Mouse (Mus musculus) neural tube, embryonic 12.5 days (tissue): ENCODE data around the gene Ctnna2. TPM values are rescaled to one million over a fixed set of nuclear protein-coding genes. Genes with fewer than 3 reads are reported as not detected.

ENCODE experiments used
- ATAC-seq: fragments of 200-750 bp; cut with Nextera tagmentation; 2 replicates; pipeline ENCODE4 v1.8.0; 2017; ENCODE audit warnings: low read depth, mild to moderate bottlenecking, moderate TSS enrichment, moderate library complexity; ENCODE audit not compliant: low FRiP score
- H3K27ac ChIP-seq: fragments of 300-500 bp; sonication (generic); 2 replicates; pipeline ENCODE4 v1.5.1; 2016
- H3K27me3 ChIP-seq: fragments of 300-500 bp; sonication (generic); replicated peaks from 2 replicates; pipeline ENCODE4 v1.6.1; 2016; ENCODE audit warnings: mild to moderate bottlenecking
- H3K36me3 ChIP-seq: fragments of 300-500 bp; sonication (generic); 2 replicates; pipeline ENCODE4 v1.6.1; 2016; ENCODE audit warnings: mild to moderate bottlenecking
- H3K4me1 ChIP-seq: fragments of 300-500 bp; sonication (generic); 2 replicates; pipeline ENCODE4 v1.6.1; 2016
- H3K4me2 ChIP-seq: fragments of 300-500 bp; sonication (generic); replicated peaks from 2 replicates; pipeline ENCODE4 v1.6.1; 2016; ENCODE audit warnings: mild to moderate bottlenecking
- H3K4me3 ChIP-seq: fragments of 300-500 bp; sonication (generic); 2 replicates; pipeline ENCODE4 v1.5.1; 2016
- H3K9ac ChIP-seq: fragments of 300-500 bp; sonication (generic); 2 replicates; pipeline ENCODE4 v1.6.1; 2016; ENCODE audit warnings: mild to moderate bottlenecking
- H3K9me3 ChIP-seq: fragments of 300-500 bp; sonication (generic); 2 replicates; pipeline ENCODE4 v1.6.1; 2016; ENCODE audit warnings: mild to moderate bottlenecking
- WGBS: fragments of 180-500 bp; shearing (Covaris S2); methylation state at CpG from one replicate; pipeline ENCODE4 v1.1.7; 2016; 5-methylcytosine and 5-hydroxymethylcytosine counted together
- polyA plus RNA-seq: library from polyadenylated mRNA; unstranded; fragments of >200 nt; fragmentation: Nextera tagmentation; extraction: Ambion mirVana; gene quantifications from 2 replicates; pipeline ENCODE4 v1.2.1, GENCODE M21; 2016

The Ctnna2 gene
- polyA plus RNA-seq: 77.8 and 85.1 TPM in 2 replicates

DNA sequence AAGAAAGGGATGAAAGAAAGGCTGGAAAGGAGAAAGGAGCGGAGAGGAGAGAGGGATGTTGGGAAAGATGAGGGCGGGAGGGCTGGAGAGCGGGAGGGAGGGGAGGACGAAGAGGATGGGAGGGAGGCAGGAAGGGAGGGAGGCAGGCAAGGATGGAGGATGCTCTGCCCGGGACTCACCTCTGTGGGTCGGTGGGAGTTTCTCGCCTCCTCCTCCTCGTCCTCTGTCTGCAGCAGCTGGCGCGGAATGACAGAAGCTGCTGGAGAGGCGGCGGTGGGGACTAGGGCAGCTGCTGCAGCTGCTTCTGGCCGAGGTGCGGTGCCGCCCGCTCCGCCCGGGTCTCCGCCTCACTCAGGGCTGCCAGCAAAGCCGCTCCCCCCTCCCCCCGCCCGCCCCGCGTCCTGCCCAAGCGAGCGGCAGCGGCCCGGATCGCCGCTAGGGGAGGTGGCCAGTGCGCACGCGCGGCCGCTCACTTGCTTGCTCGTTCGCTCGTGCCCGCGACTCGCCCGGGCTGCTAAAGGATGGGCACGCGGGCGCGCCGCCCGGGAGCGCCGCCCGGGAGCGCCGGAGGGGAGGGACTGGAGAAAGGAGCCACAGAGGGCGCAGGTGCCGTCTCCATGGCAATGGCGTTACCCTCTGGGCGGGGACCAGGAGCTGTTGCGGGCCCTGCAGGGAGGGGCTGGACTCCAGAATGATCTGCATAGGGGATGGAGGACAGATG is at the start of gene Ctnna2:
Ctnna2 (minus strand) TSS at position 459 of the 721 bp plus-strand sequence.
- peak; percentile 98 for ATAC-seq
- peak within 1 kb of the TSS; percentile 89 for H3K27ac ChIP-seq
- H3K4me3 ChIP-seq: peak within 1 kb of the TSS; percentile 63
- no peaks in the 10 kb centered on the region for H3K9me3 ChIP-seq
- no peaks in the 10 kb centered on the region for H3K27me3 ChIP-seq
- no peaks in the 10 kb centered on the region for H3K36me3 ChIP-seq
- H3K9ac ChIP-seq: peak within 1 kb of the TSS; percentile 76
- peak within 1 kb of the TSS; percentile 62 for H3K4me2 ChIP-seq
- H3K4me1 ChIP-seq: peaks cover 13% of the 10 kb centered on the region
- WGBS: under 1% methylated on average over 54 of the region's 58 CpGs

DNA sequence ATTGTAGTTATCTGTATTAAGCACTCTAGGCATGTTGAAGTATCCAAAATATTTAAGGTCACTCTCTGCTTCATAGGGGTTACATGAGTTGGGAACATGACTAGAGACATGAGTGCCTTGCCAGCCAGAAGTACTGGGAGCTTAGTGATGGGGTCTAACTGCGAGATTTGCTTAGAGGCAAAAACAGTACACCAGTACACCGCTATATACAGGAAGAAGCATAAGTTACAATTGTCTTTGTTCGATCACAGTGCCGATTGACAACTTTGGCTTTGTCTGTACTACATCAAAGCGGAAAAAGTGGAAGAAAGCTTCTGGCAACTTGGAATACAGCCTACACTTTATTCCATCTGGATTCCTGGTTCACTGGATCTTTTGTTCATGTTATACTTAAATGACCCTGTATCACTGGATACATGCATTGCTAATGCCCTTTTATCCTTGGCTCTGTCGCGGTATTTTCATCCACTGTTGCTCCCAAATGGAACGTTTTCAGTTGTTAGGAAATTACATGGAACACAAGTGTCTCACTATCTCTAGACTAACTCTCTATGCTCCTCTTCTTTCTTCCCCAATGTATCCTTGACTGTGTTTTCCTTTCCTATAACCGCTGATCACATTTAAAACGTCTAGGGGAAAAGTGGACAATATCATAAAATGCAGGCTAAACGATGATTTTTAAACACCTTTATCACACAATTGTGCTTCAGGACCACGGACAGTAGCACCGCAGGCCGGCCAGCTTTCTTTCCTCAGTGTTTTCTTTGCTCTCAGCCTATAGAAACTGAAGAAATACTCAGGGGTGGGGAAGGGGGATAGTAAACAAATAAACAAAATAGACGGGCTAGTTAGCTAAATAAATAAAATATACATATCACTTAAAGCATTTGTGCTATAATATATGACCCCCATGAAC is 896 bp upstream of the Ctnna2 start:
- Histone ChIP-seq H3K27ac (no peak overlapping the region), H3K36me3 (no peaks in the 10 kb centered on the region), H3K4me1 (peaks cover 13% of the 10 kb centered on the region), H3K27me3 (no peaks in the 10 kb centered on the region), H3K4me3 (peak overlapping the region; percentile 63), H3K9me3 (no peaks in the 10 kb centered on the region), H3K4me2 (peak overlapping the region; percentile 62), H3K9ac (peak overlapping the region; percentile 29; the same call in 1 of the 2 replicates)
- ATAC-seq: no peak; the same call in 1 of the 2 replicates
- 10% methylated on average over 15 of the region's 15 CpGs for WGBS

DNA sequence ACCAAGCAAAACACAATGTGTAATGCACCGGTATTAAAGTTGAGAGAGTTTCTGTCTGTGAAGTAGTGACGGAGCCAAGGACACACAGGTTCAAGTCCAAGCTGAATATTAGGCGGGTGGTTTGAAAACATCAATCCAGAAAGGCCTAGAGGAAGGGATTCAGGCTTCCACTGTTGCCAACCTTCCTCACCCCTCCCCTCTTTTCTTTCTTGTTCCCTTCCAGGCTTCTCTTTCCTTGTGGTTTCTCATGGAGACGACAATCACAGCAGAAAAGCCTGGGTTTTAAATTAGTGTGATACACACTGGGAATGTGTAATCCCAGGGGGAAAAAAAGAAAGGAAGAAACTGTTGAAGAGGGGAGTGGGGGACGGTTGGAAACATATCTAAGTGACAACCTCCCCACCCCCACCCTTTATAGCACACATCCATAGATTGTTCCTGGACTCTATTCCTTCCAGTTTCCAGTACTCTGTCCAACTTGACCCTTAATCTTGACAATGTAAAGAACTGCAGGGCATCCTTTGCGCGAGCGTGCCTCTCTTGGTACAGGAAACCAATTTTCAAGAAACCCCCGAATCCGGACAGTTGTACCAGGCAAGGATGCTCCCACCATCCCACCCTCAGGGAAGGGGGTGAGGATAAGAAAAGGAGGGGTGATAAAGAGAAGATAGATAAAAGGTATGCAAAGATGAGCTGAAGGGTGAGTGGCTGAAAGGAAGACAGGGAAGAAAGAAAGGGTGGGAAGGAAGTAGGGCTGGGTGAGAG is 841 bp downstream of the Ctnna2 start:
- Histone ChIP-seq H3K4me2 (peak overlapping the region; percentile 62), H3K9me3 (no peaks in the 10 kb centered on the region), H3K36me3 (no peaks in the 10 kb centered on the region), H3K9ac (peak overlapping the region; percentile 76), H3K27ac (peak overlapping the region; percentile 89), H3K4me1 (peaks cover 13% of the 10 kb centered on the region), H3K4me3 (peak overlapping the region; percentile 63), H3K27me3 (no peaks in the 10 kb centered on the region)
- WGBS: 20% methylated on average over 10 of the region's 10 CpGs
- peak; percentile 45 for ATAC-seq

DNA sequence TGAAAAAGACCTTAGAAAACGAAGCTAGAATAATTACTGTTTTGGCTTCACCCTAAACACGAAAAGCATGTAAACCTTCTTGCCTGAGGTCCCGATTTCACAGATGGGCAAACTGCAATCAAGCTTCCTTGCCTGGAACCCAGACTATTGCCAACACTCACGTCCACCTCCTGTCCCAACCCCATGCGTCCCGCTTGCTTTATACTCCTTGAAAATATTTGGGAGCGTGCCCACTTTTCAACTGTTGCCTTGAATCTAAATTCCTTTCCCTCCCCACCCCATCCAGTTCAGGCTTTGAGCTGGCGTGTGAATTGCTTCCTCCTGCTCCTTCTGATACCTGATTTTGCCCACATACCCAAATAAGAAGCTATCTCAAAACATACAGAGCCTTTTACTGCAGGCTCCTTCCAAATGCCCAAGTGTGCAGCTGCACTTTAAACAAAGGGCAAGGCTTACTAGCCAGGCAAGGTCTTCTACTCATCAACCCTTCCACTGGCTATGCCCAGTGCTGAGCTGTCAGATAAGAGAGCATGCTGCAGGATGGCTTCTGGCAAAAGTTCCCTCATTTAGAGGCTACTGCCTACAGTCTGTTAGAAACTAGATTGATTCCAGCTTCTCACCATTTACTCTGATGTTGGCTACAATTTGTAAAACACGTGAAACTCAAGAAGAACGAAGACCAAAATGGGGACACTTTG is 8.8 kb downstream of the Ctnna2 start:
- Histone ChIP-seq H3K4me3 (no peak overlapping the region), H3K27me3 (no peaks in the 10 kb centered on the region), H3K27ac (no peak overlapping the region), H3K9ac (no peak overlapping the region), H3K4me1 (peaks cover 12% of the 10 kb centered on the region), H3K4me2 (no peak overlapping the region), H3K36me3 (no peaks in the 10 kb centered on the region), H3K9me3 (no peaks in the 10 kb centered on the region)
- 68% methylated on average over 10 of the region's 10 CpGs for WGBS
- peak; percentile 66 for ATAC-seq

DNA sequence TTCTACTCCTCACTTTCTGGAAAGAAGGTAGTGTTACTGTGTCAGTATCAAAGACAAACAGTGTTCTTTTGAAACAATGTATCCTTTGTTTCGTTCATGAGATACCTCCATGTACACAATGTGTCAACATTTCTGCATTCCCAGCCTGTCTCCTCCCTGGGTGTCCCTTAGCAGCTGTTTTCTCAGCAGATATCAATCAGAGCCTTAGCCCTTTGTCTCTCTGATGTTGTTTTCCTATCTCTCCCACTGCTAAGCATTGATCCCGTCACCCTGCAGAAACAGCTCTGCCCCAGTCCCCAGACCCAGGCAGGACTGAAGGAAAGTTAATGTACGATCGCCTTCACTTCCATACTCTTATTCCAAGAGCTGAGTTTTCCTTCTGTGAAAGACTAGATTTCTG is 9.7 kb downstream of the Ctnna2 start:
- H3K27ac ChIP-seq: no peak overlapping the region
- H3K36me3 ChIP-seq: no peaks in the 10 kb centered on the region
- whole genome bisulfite sequencing: 34% methylated on average over 4 of the region's 4 CpGs
- H3K27me3 ChIP-seq: no peaks in the 10 kb centered on the region
- H3K9me3 ChIP-seq: no peaks in the 10 kb centered on the region
- no peak for ATAC-seq
- peaks cover 12% of the 10 kb centered on the region for H3K4me1 ChIP-seq
- no peak overlapping the region for H3K4me2 ChIP-seq
- no peak overlapping the region for H3K9ac ChIP-seq
- H3K4me3 ChIP-seq: no peak overlapping the region

DNA sequence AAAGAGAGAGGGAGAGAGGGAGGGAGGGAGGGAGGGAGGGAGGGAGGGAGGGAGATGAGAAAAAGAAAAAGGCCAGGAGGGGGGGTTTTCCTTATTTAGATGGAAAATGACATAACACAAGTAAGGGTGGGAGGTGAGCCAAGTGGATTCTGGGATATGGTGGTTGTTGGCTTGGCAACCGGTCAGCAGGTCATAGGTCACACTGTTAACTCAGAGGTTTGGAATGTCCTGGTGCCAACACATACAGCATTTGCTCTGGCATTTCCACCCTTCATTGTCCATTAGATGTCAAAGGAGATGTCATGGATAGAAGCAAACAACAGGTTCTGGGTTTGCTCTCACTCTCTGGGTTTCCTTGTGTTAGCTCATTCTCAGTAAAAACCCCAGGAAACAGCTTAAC is 17.5 kb downstream of the Ctnna2 start:
- no peak overlapping the region for H3K4me3 ChIP-seq
- H3K27ac ChIP-seq: no peak overlapping the region
- ATAC-seq: no peak
- no peak overlapping the region for H3K4me2 ChIP-seq
- no peaks in the 10 kb centered on the region for H3K27me3 ChIP-seq
- no peaks in the 10 kb centered on the region for H3K4me1 ChIP-seq
- H3K9ac ChIP-seq: no peak overlapping the region
- H3K9me3 ChIP-seq: no peaks in the 10 kb centered on the region
- 86% methylated on average over 1 of the region's 1 CpGs for WGBS
- no peaks in the 10 kb centered on the region for H3K36me3 ChIP-seq

DNA sequence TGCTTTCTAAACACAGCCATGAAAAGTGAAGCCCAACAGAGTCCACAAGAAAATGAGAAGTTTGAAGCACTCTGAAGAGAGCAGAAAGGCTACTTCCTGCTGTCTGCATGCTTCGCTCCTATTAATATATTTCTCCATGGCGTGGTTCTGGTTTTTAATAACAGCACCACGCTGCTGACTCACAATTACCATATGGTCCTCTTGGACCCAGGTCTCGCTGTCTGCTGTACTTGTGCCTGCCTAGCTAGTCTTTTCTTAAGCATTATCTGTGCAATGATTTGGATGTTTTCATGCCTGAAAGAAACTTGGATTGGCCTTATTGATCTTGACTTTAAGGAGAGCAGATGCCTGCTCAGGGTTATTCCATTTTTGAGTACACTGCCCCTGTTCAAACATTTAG is 28.2 kb downstream of the Ctnna2 start:
- no peak for ATAC-seq
- Histone ChIP-seq H3K27ac (no peak overlapping the region), H3K9me3 (no peaks in the 10 kb centered on the region), H3K4me1 (no peaks in the 10 kb centered on the region), H3K27me3 (no peaks in the 10 kb centered on the region), H3K4me3 (no peak overlapping the region), H3K4me2 (no peak overlapping the region), H3K9ac (no peak overlapping the region), H3K36me3 (no peaks in the 10 kb centered on the region)
- 91% methylated on average over 4 of the region's 4 CpGs for WGBS

DNA sequence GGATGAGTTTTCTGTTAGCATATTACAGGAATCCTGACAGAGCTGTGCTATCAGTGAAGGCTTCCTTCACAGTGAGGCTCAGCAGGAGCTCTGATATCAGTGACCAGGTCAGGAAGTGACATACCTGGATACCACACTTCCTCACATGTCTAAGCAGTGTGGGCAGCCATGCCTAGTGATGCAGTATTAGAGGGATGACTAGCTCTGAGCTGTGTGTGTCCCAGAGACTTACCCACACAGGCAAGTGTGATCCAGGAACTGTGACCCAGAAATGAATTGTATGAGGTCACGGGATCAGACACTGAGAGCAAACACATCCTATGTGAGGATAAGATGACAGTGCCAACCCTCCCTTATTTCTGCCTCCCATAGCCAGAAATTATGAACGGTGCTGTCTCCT is 28.8 kb downstream of the Ctnna2 start:
- 94% methylated on average over 2 of the region's 2 CpGs for WGBS
- no peak overlapping the region for H3K4me2 ChIP-seq
- H3K4me1 ChIP-seq: no peaks in the 10 kb centered on the region
- no peak for ATAC-seq
- no peak overlapping the region for H3K4me3 ChIP-seq
- H3K9me3 ChIP-seq: no peaks in the 10 kb centered on the region
- no peaks in the 10 kb centered on the region for H3K27me3 ChIP-seq
- H3K36me3 ChIP-seq: no peaks in the 10 kb centered on the region
- H3K27ac ChIP-seq: no peak overlapping the region
- H3K9ac ChIP-seq: no peak overlapping the region

DNA sequence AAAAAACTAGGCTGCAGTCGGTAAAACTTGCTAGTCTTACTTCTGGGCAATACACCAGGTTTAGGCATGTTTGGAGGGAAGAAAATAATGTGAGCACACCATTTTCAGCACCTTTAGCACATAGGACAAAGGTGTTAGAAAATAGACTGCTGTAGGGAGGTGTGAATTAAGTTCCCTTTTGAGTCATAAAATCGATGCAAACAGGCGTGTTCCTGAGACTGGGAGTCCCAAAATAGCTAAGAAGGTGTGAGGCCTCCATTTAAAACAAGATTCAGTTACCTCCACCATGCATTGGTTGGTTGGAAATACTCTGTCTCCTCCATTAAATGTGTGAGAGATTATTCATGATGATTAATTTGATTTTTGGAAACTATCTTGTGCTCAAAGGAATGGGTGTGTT is 50.1 kb downstream of the Ctnna2 start:
- 84% methylated on average over 3 of the region's 3 CpGs for WGBS
- Histone ChIP-seq H3K4me2 (no peak overlapping the region), H3K36me3 (no peaks in the 10 kb centered on the region), H3K4me1 (no peaks in the 10 kb centered on the region), H3K9me3 (no peaks in the 10 kb centered on the region), H3K27ac (no peak overlapping the region), H3K27me3 (no peaks in the 10 kb centered on the region), H3K9ac (no peak overlapping the region), H3K4me3 (no peak overlapping the region)
- no peak for ATAC-seq

DNA sequence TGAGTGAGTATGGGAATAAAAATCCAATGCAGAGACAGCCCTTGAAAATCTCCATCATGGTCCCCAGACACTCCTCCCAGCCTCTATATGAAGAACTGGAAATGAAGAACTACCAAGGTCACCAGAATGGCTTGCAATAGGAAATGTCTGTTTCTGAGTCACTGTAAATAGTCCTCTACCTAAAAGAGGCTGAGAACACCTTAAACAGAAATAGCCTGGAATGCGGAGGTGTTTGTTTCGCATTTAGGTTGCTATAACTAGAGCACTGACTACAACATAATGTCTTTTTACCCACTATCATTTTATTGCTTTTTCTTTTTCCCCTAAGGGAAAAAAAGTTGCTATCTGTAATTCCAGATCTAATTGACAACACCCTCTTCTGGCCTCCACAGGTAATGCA is 106.3 kb downstream of the Ctnna2 start:
- Histone ChIP-seq H3K4me2 (no peak overlapping the region), H3K9ac (no peak overlapping the region), H3K4me1 (no peaks in the 10 kb centered on the region), H3K9me3 (no peaks in the 10 kb centered on the region), H3K27me3 (no peaks in the 10 kb centered on the region), H3K27ac (no peak overlapping the region), H3K36me3 (no peaks in the 10 kb centered on the region), H3K4me3 (no peak overlapping the region)
- no peak for ATAC-seq
- 96% methylated on average over 2 of the region's 2 CpGs for WGBS

DNA sequence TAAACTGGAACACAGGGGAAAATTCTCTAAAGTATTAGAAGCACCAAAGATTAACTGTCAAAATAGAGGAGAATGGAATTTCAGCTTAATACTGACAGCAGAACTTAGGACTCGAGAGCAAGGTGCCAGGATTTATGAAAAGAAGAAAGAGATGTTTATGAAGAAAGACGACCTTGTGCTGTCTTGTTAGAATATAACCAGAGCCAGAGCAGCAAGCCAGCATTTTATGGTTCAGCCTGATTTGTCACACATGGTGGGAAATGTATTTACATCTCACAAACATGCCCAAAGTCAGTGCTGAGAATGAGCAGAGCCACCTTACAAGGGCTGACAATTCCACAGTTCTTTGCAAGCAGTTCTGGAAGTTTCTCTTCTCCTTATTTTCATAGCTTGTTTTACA is 110.2 kb downstream of the Ctnna2 start:
- Histone ChIP-seq H3K27ac (no peak overlapping the region), H3K36me3 (no peaks in the 10 kb centered on the region), H3K27me3 (no peaks in the 10 kb centered on the region), H3K9ac (no peak overlapping the region), H3K4me1 (no peaks in the 10 kb centered on the region), H3K9me3 (no peaks in the 10 kb centered on the region), H3K4me2 (no peak overlapping the region), H3K4me3 (no peak overlapping the region)
- ATAC-seq: no peak
- WGBS: 59% methylated on average over 2 of the region's 2 CpGs
